Mouse (Mus musculus): ENCODE measurements around the gene Ndufa7. TPM values are rescaled to one million over a fixed set of nuclear protein-coding genes. Genes with fewer than 3 reads are reported as not detected.
A peak's percentile ranks its signal among the peaks of the same experiment; 100 is the strongest.

Ndufa7 gene
- total and polyA plus RNA-seq, 2 experiments from 2014 or later: 345 to 501 TPM

- no peak for TF ChIP-seq CTCF (IDR thresholded peaks at IDR 0.05)
- H3K27me3 ChIP-seq (ENCODE audit: insufficient read depth, low read length): no peaks in the 10 kb centered on the region
- no peaks in the 10 kb centered on the region for H3K4me1 ChIP-seq (ENCODE audit: insufficient read depth, low read length)
- H3K9me3 ChIP-seq (ENCODE audit: low read length): no peaks in the 10 kb centered on the region
- H3K36me3 ChIP-seq (ENCODE audit: insufficient read depth, low read length): no peaks in the 10 kb centered on the region
- no peak overlapping the region for H3K9ac ChIP-seq (replicated peaks; ENCODE audit: low read length, poor library complexity, severe bottlenecking)
- no peak overlapping the region for H3K4me3 ChIP-seq (ENCODE audit: low read depth, low read length)
- no peak overlapping the region for H3K4me2 ChIP-seq (ENCODE audit: low read depth, low read length, poor library complexity, severe bottlenecking)
- ATAC-seq (ENCODE audit: low FRiP score) (no peak), DNase-seq (ENCODE audit: low spot score) (no peak)
- WGBS: 85% methylated on average over 4 of the region's 4 CpGs
- no peak overlapping the region for H3K27ac ChIP-seq (ENCODE audit: low read depth, low read length)
These were observed 35.6 kb upstream of the Ndufa7 start for GRCm38 (mm10) chr17:33788732-33789131.

DNA sequence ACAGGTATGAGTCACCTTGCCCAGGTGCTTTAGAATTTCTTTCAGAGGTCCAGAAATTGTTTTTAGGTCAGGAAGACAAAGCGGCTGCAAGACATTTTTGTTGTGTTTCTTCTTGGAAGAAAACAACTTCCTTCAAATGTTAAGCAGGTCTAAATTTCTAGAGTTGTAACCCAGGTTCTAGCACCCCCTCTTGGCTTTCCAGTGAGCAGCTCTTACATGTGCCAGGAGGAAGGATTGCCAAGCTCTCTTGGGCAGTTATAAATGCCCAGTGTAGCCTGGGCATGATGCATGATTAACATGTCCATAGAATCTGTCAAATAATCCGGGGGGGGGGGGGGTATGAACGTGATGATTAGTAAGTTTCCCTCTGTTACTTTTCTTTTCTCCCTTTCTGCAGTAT is 26.1 kb upstream of the Ndufa7 start:
- Histone ChIP-seq H3K4me2 (ENCODE audit: low read depth, low read length, poor library complexity, severe bottlenecking) (no peak overlapping the region), H3K27ac (ENCODE audit: low read depth, low read length) (no peak overlapping the region), H3K4me1 (ENCODE audit: insufficient read depth, low read length) (no peaks in the 10 kb centered on the region), H3K4me3 (ENCODE audit: low read depth, low read length) (no peak overlapping the region), H3K36me3 (ENCODE audit: insufficient read depth, low read length) (no peaks in the 10 kb centered on the region), H3K9ac (replicated peaks; ENCODE audit: low read length, poor library complexity, severe bottlenecking) (no peak overlapping the region), H3K27me3 (ENCODE audit: insufficient read depth, low read length) (no peaks in the 10 kb centered on the region), H3K9me3 (ENCODE audit: low read length) (no peaks in the 10 kb centered on the region)
- ATAC-seq (ENCODE audit: low FRiP score) (no peak), DNase-seq (ENCODE audit: low spot score) (peak; percentile 67)
- TF ChIP-seq CTCF (IDR thresholded peaks at IDR 0.05): peak; percentile 55
- 49% methylated on average over 3 of the region's 3 CpGs for WGBS

GRCm38 (mm10) chr17:33799277-33799676 is 25.1 kb upstream of the Ndufa7 start:
- H3K4me1 ChIP-seq (ENCODE audit: insufficient read depth, low read length): no peaks in the 10 kb centered on the region
- H3K4me3 ChIP-seq (ENCODE audit: low read depth, low read length): no peak overlapping the region
- TF ChIP-seq CTCF (IDR thresholded peaks at IDR 0.05): no peak
- H3K36me3 ChIP-seq (ENCODE audit: insufficient read depth, low read length): no peaks in the 10 kb centered on the region
- DNase-seq (ENCODE audit: low spot score): no peak
- H3K4me2 ChIP-seq (ENCODE audit: low read depth, low read length, poor library complexity, severe bottlenecking): no peak overlapping the region
- no peak for ATAC-seq (ENCODE audit: low FRiP score)
- no peak overlapping the region for H3K9ac ChIP-seq (replicated peaks; ENCODE audit: low read length, poor library complexity, severe bottlenecking)
- 59% methylated on average over 1 of the region's 1 CpGs for whole genome bisulfite sequencing
- H3K9me3 ChIP-seq (ENCODE audit: low read length): no peaks in the 10 kb centered on the region
- no peaks in the 10 kb centered on the region for H3K27me3 ChIP-seq (ENCODE audit: insufficient read depth, low read length)
- H3K27ac ChIP-seq (ENCODE audit: low read depth, low read length): no peak overlapping the region

DNA sequence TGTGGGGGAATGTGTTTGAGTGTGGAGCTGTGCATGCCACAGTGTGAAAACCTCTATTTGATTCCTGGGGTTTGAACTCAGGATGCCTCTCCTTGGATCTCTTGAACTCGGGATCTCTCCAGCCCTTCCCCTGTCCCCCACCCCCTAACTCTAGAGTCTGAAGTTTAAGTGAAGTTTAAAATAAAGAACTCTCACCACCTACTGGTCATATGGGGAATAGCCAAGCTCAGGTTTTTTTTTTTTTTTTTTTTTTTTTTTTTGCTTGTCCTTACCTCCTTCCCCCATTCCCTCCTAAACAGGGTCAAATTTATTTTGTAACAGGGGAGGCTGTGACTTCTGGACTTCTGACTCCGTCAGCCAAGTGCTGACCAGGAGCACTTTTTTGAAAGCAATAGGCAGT is 22.2 kb upstream of the Ndufa7 start:
- no peaks in the 10 kb centered on the region for H3K4me1 ChIP-seq (ENCODE audit: insufficient read depth, low read length)
- H3K9me3 ChIP-seq (ENCODE audit: low read length): no peaks in the 10 kb centered on the region
- no peaks in the 10 kb centered on the region for H3K36me3 ChIP-seq (ENCODE audit: insufficient read depth, low read length)
- no peak overlapping the region for H3K9ac ChIP-seq (replicated peaks; ENCODE audit: low read length, poor library complexity, severe bottlenecking)
- H3K27ac ChIP-seq (ENCODE audit: low read depth, low read length): no peak overlapping the region
- H3K4me2 ChIP-seq (ENCODE audit: low read depth, low read length, poor library complexity, severe bottlenecking): no peak overlapping the region
- TF ChIP-seq CTCF (IDR thresholded peaks at IDR 0.05): peak; percentile 74
- WGBS: 10% methylated on average over 2 of the region's 2 CpGs
- no peak for ATAC-seq (ENCODE audit: low FRiP score)
- peak; percentile 24 for DNase-seq (ENCODE audit: low spot score)
- H3K27me3 ChIP-seq (ENCODE audit: insufficient read depth, low read length): no peaks in the 10 kb centered on the region
- H3K4me3 ChIP-seq (ENCODE audit: low read depth, low read length): no peak overlapping the region

DNA sequence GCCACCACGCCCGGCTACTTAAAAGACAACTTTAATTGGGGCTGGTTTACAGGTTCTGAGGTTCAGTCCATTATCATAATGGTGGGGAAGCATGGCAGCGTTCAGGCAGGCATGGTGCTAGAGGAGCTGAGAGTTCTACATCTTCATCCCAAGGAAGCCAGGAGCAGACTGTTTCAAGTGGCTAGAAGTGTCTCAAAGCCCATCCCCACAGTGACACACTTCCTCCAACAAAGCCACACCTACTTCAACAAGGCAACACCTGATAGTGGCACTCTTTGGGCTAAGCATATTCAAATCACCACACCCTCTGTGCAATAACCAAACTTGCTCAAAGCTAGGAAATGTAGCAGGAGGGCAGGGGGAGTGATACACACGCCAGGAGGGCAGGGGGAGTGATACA is 20.2 kb upstream of the Ndufa7 start:
- no peaks in the 10 kb centered on the region for H3K36me3 ChIP-seq (ENCODE audit: insufficient read depth, low read length)
- WGBS: 56% methylated on average over 4 of the region's 4 CpGs
- H3K4me3 ChIP-seq (ENCODE audit: low read depth, low read length): no peak overlapping the region
- no peaks in the 10 kb centered on the region for H3K27me3 ChIP-seq (ENCODE audit: insufficient read depth, low read length)
- H3K9me3 ChIP-seq (ENCODE audit: low read length): no peaks in the 10 kb centered on the region
- no peak overlapping the region for H3K27ac ChIP-seq (ENCODE audit: low read depth, low read length)
- no peak overlapping the region for H3K9ac ChIP-seq (replicated peaks; ENCODE audit: low read length, poor library complexity, severe bottlenecking)
- no peaks in the 10 kb centered on the region for H3K4me1 ChIP-seq (ENCODE audit: insufficient read depth, low read length)
- no peak for DNase-seq (ENCODE audit: low spot score)
- TF ChIP-seq CTCF (IDR thresholded peaks at IDR 0.05): no peak
- no peak for ATAC-seq (ENCODE audit: low FRiP score)
- no peak overlapping the region for H3K4me2 ChIP-seq (ENCODE audit: low read depth, low read length, poor library complexity, severe bottlenecking)

- Histone ChIP-seq H3K4me3 (ENCODE audit: low read depth, low read length) (no peak overlapping the region), H3K4me2 (ENCODE audit: low read depth, low read length, poor library complexity, severe bottlenecking) (no peak overlapping the region), H3K9me3 (ENCODE audit: low read length) (no peaks in the 10 kb centered on the region), H3K27me3 (ENCODE audit: insufficient read depth, low read length) (no peaks in the 10 kb centered on the region), H3K36me3 (ENCODE audit: insufficient read depth, low read length) (no peaks in the 10 kb centered on the region), H3K4me1 (ENCODE audit: insufficient read depth, low read length) (no peaks in the 10 kb centered on the region), H3K27ac (ENCODE audit: low read depth, low read length) (no peak overlapping the region), H3K9ac (replicated peaks; ENCODE audit: low read length, poor library complexity, severe bottlenecking) (no peak overlapping the region)
- no peak for DNase-seq (ENCODE audit: low spot score)
- WGBS: 57% methylated on average over 1 of the region's 1 CpGs
- ATAC-seq (ENCODE audit: low FRiP score): no peak
- no peak for TF ChIP-seq CTCF (IDR thresholded peaks at IDR 0.05)
These were observed 19.6 kb upstream of the Ndufa7 start for GRCm38 (mm10) chr17:33804745-33805144.
